Comparison of ENCODE assay signal across 26 mouse cellular contexts in the genomic region with DNA sequence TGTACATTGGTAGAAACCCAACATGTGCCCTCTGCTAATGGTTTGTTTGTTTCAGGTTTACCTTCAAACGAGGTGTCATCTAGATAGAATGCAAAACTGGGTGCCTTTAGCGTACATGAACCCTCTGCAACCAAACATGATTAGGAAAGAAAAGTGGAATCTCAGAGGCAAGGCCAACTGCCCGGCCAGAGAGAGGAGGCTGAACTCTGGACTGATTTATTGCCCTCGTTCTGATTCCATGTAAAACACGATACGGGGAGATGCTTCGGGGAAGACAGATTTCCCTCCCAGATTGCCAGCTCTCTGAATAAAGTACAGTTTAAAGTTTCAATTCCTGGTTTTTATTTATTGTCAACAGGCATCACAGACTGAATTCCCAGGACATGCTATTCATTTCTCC. TPM values are rescaled to one million over a fixed set of nuclear protein-coding genes. Genes with fewer than 3 reads are reported as not detected.
DNase-seq lines count a peak whose midpoint lies in the region; TF ChIP-seq lines count a peak whose summit lies in the region.
"Had no signal": no experiment of that assay in that cellular context is flagged by ENCODE, and none has a peak within 500 bp of the region (broad histone marks: within the 10 kb centered on the region; RNA-seq: fewer than 3 reads in every experiment).

No protein-coding gene starts in this region.

- H3K4me1 ChIP-seq in small intestine, adult 2 months (ENCODE audit: control insufficient read depth, insufficient read depth, insufficient read length, low read length): peaks cover 38% of the 10 kb centered on the region
- H3K4me1 ChIP-seq: kidney, embryonic 15.5 days; midbrain, embryonic 15.5 days had no signal

- no peak overlapping the region for H3K4me3 ChIP-seq in small intestine, adult 2 months (ENCODE audit: low read depth, low read length)
- H3K4me3 ChIP-seq: forebrain, embryonic 13.5 days; heart, embryonic 12.5 days; hindbrain, embryonic 10.5 days; kidney, embryonic 15.5 days; layer of hippocampus, adult 2 months; limb, embryonic 12.5 days; liver, embryonic 15.5 days; midbrain, embryonic 15.5 days; neural tube, embryonic 12.5 days had no signal

- no peak for TF ChIP-seq POLR2A in small intestine, adult 2 months (IDR thresholded peaks at IDR 0.05; ENCODE audit: low read depth, low read length)

- TF ChIP-seq CTCF in small intestine, adult 2 months (IDR thresholded peaks at IDR 0.05; ENCODE audit: extremely low read depth, insufficient read length, insufficient replicate concordance, low read depth, low read length): no peak

- no peaks in the 10 kb centered on the region for H3K27me3 ChIP-seq in small intestine, adult 2 months (ENCODE audit: control insufficient read depth, insufficient read depth, low read length)
- H3K27me3 ChIP-seq: forebrain, embryonic 13.5 days; heart, embryonic 12.5 days; kidney, embryonic 15.5 days; limb, embryonic 12.5 days; liver, embryonic 15.5 days; midbrain, embryonic 15.5 days; neural tube, embryonic 12.5 days had no signal

- whole genome bisulfite sequencing in small intestine, adult 2 months: 25% methylated on average over 7 of the region's 7 CpGs

- DNase-seq in gastrocnemius, adult 18-20 months (ENCODE audit: low spot score): peak; percentile 30
- no peak for DNase-seq in gastrocnemius, postnatal 10 days
- DNase-seq in kidney, postnatal 14 days: peak; percentile 11
- DNase-seq in kidney, postnatal 4 days: no peak
- DNase-seq in adrenal gland, postnatal 25 days: peak; percentile 18
- no peak for DNase-seq in c-Kit-positive CD71-positive TER-119-positive erythroid progenitor cells, embryonic 14.5 days (ENCODE audit: low spot score)
- DNase-seq: cerebellum, adult 2 months; cerebellum, postnatal 36 days; gastrocnemius, postnatal 14 days; heart, adult 11 months; heart, postnatal 10 days; layer of hippocampus, postnatal 36 days; right cerebral cortex, postnatal 14 days; spleen, adult 18-20 months had no signal

- H3K36me3 ChIP-seq in small intestine, adult 2 months (ENCODE audit: control insufficient read depth, insufficient read depth, low read length): peaks cover 8% of the 10 kb centered on the region; the same call in 1 of the 2 replicates
- H3K36me3 ChIP-seq: heart, embryonic 12.5 days; hindbrain, embryonic 10.5 days; kidney, embryonic 15.5 days; limb, embryonic 12.5 days; liver, embryonic 15.5 days; midbrain, embryonic 15.5 days; neural tube, embryonic 12.5 days had no signal

- H3K27ac ChIP-seq in small intestine, adult 2 months (ENCODE audit: insufficient read depth, low read depth, low read length): peak overlapping the region; percentile 85
- H3K27ac ChIP-seq: forebrain, embryonic 13.5 days; hindbrain, embryonic 10.5 days; hindbrain, postnatal 0 days; kidney, embryonic 15.5 days; layer of hippocampus, adult 2 months; limb, embryonic 12.5 days; liver, embryonic 15.5 days; macrophage; midbrain, embryonic 15.5 days; neural tube, embryonic 12.5 days had no signal

RNA-seq across cellular contexts. Expression of gene Adipor2, which starts 12.2 kb away (rescaled TPM):
- 10 to 100 TPM; 89.2 to 93.1 TPM for total RNA-seq in gastrocnemius, adult 18-20 months (2021)
- total RNA-seq in gastrocnemius, postnatal 10 days (2021): 10 to 100 TPM; 55.7 to 56.2 TPM
- 139 and 144 TPM in 2 replicates for total RNA-seq in adrenal gland, postnatal 25 days (2021)
- 43.4 and 112 TPM in 2 replicates for polyA plus RNA-seq in small intestine, adult 2 months (2012; rRNA removed)

Comparison
In these comparisons a context has a peak if more than half of its experiments do, and no peak if none do; other contexts are left out.
1. DNase-seq: peak in gastrocnemius, adult 18-20 months (single experiment), kidney, postnatal 14 days (single experiment) and adrenal gland, postnatal 25 days (single experiment); none in gastrocnemius, postnatal 10 days (single experiment), kidney, postnatal 4 days (0 of 2) and c-Kit-positive CD71-positive TER-119-positive erythroid progenitor cells, embryonic 14.5 days (single experiment).